Mouse (Mus musculus): Measurements from ENCODE around the gene Stk32c. TPM values are rescaled to one million over a fixed set of nuclear protein-coding genes. Genes with fewer than 3 reads are reported as not detected.

The Stk32c gene
- total and polyA plus RNA-seq, 3 experiments = 0.21 TPM; not detected in 2

DNA sequence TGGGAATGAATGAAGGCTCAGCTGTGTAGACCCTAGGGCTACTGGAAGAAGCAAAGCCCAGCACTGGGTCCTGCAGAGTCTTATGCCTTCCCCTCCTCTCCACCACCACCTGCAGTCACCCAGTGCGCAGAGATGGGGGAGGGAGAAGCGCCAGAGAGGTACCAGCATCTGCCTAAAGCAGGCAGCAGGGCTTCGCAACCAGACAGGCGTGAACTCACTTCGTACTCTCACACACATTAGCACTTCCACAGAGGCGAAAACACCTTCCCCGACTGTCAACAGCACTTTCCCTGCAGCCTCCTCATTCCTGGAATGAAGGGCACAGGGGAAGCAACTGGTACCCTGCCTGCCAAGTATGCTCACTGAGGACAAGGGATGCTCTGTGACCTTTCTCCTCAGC is 63.7 kb downstream of the Stk32c start:
- no peaks in the 10 kb centered on the region for H3K4me1 ChIP-seq (ENCODE audit: control insufficient read depth in 1 of 2, insufficient read depth in 2 of 2, low read length in 2 of 2)
- H3K9me3 ChIP-seq (replicated peaks; ENCODE audit: insufficient read depth, low read length) = no peaks in the 10 kb centered on the region
- H3K27me3 ChIP-seq (ENCODE audit: control insufficient read depth in 1 of 2, insufficient read depth in 2 of 2, low read length in 2 of 2) = no peaks in the 10 kb centered on the region
- no peaks in the 10 kb centered on the region for H3K79me2 ChIP-seq (ENCODE audit: control insufficient read depth, insufficient read depth, low read length, poor library complexity)
- DNase-seq (ENCODE audit: low read depth, low spot score) = no peak
- no peak overlapping the region for H3K9ac ChIP-seq (ENCODE audit: control insufficient read depth, low read depth, low read length, poor library complexity, severe bottlenecking)
- H3K36me3 ChIP-seq (ENCODE audit: control insufficient read depth in 1 of 2, insufficient read depth in 2 of 2, low read length in 2 of 2) = no peaks in the 10 kb centered on the region
- no peak overlapping the region for H3K4me3 ChIP-seq (ENCODE audit: control insufficient read depth in 1 of 2, insufficient read depth in 1 of 2, low read depth in 2 of 2, low read length in 2 of 2)
- H3K27ac ChIP-seq (ENCODE audit: control insufficient read depth, low read depth, low read length) = no peak overlapping the region
- TF ChIP-seq CHD2 (IDR thresholded peaks at IDR 0.05; ENCODE audit: low read length) = no peak
- TF ChIP-seq MAFK (IDR thresholded peaks at IDR 0.05; ENCODE audit: borderline replicate concordance, low read depth, low read length) = no peak
- no peak for TF ChIP-seq RAD21 (IDR thresholded peaks at IDR 0.05; ENCODE audit: low read depth, low read length)

DNA sequence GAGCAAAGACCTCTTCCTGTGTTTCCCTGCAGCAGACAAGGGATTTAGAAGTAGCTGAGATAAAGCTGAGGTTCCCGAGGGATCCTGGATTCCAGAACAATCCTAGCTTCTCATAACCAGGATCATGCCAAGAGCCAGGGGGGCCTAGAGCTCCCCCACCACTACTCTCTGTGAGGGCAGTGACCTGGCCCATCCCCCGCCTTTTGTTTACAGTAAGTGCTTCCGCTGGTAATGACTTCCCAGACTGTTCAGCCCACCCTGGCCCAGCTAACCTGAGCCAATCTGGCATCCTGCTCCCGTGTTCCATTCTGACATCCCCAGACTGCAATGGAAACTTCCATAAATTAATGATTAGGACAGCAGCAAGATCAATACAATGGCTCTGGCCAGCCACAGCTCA is 65.7 kb downstream of the Stk32c start:
- Histone ChIP-seq H3K79me2 (ENCODE audit: control insufficient read depth, insufficient read depth, low read length, poor library complexity) (no peaks in the 10 kb centered on the region), H3K36me3 (ENCODE audit: control insufficient read depth in 1 of 2, insufficient read depth in 2 of 2, low read length in 2 of 2) (no peaks in the 10 kb centered on the region), H3K9ac (ENCODE audit: control insufficient read depth, low read depth, low read length, poor library complexity, severe bottlenecking) (no peak overlapping the region), H3K27me3 (ENCODE audit: control insufficient read depth in 1 of 2, insufficient read depth in 2 of 2, low read length in 2 of 2) (no peaks in the 10 kb centered on the region), H3K4me1 (ENCODE audit: control insufficient read depth in 1 of 2, insufficient read depth in 2 of 2, low read length in 2 of 2) (no peaks in the 10 kb centered on the region), H3K27ac (ENCODE audit: control insufficient read depth, low read depth, low read length) (no peak overlapping the region), H3K4me3 (ENCODE audit: control insufficient read depth in 1 of 2, insufficient read depth in 1 of 2, low read depth in 2 of 2, low read length in 2 of 2) (no peak overlapping the region), H3K9me3 (replicated peaks; ENCODE audit: insufficient read depth, low read length) (no peaks in the 10 kb centered on the region)
- no peak for DNase-seq (ENCODE audit: low read depth, low spot score)
- TF ChIP-seq MAX (IDR thresholded peaks at IDR 0.05; ENCODE audit: low read length) = no peak
- no peak for TF ChIP-seq USF1 (IDR thresholded peaks at IDR 0.05; ENCODE audit: low read depth, low read length)
- TF ChIP-seq POLR2AphosphoS5 (IDR thresholded peaks at IDR 0.05; ENCODE audit: borderline replicate concordance, low read depth, low read length) = no peak
- no peak for TF ChIP-seq JUND (IDR thresholded peaks at IDR 0.05; ENCODE audit: low read depth, low read length)
- TF ChIP-seq ZC3H11A (IDR thresholded peaks at IDR 0.05; ENCODE audit: low read depth, low read length) = no peak
- TF ChIP-seq ELF1 (IDR thresholded peaks at IDR 0.05; ENCODE audit: low read depth, low read length) = no peak
- no peak for TF ChIP-seq TBP (IDR thresholded peaks at IDR 0.05; ENCODE audit: low read depth, low read length)
- TF ChIP-seq HCFC1 (IDR thresholded peaks at IDR 0.05; ENCODE audit: low read depth, low read length) = no peak
- no peak for TF ChIP-seq E2F4 (IDR thresholded peaks at IDR 0.05; ENCODE audit: borderline replicate concordance, low read depth, low read length)

DNA sequence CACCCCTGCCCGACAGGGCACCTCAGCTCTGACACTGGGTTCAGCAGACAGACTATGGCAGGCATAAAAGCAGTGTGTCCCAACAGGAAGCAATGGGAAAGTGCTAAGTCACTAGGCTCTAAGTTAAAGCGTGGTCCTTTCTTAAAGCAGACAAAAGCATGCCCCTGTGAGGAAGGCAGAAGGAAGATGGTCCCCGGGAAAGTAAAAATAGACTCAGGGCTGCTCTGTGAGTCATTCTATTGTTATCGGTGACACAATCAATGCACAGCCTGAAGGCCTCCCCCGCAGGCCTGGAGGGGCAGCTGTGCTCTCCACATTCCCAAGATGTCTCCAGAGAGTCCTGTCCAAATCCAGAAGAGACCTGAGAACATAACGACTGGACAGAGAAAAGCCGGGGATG is 67.2 kb downstream of the Stk32c start:
- Histone ChIP-seq H3K27ac (ENCODE audit: control insufficient read depth, low read depth, low read length) (no peak overlapping the region), H3K9me3 (replicated peaks; ENCODE audit: insufficient read depth, low read length) (no peaks in the 10 kb centered on the region), H3K9ac (ENCODE audit: control insufficient read depth, low read depth, low read length, poor library complexity, severe bottlenecking) (no peak overlapping the region), H3K79me2 (ENCODE audit: control insufficient read depth, insufficient read depth, low read length, poor library complexity) (no peaks in the 10 kb centered on the region), H3K27me3 (ENCODE audit: control insufficient read depth in 1 of 2, insufficient read depth in 2 of 2, low read length in 2 of 2) (no peaks in the 10 kb centered on the region), H3K4me1 (ENCODE audit: control insufficient read depth in 1 of 2, insufficient read depth in 2 of 2, low read length in 2 of 2) (no peaks in the 10 kb centered on the region), H3K4me3 (ENCODE audit: control insufficient read depth in 1 of 2, insufficient read depth in 1 of 2, low read depth in 2 of 2, low read length in 2 of 2) (no peak overlapping the region), H3K36me3 (ENCODE audit: control insufficient read depth in 1 of 2, insufficient read depth in 2 of 2, low read length in 2 of 2) (no peaks in the 10 kb centered on the region)
- DNase-seq (ENCODE audit: low read depth, low spot score) = no peak
- TF ChIP-seq MAFK (IDR thresholded peaks at IDR 0.05; ENCODE audit: borderline replicate concordance, low read depth, low read length) (no peak), POLR2AphosphoS5 (IDR thresholded peaks at IDR 0.05; ENCODE audit: borderline replicate concordance, low read depth, low read length) (no peak), POLR2AphosphoS2 (IDR thresholded peaks at IDR 0.05; ENCODE audit: low read length) (no peak), RAD21 (IDR thresholded peaks at IDR 0.05; ENCODE audit: low read depth, low read length) (no peak), CHD1 (IDR thresholded peaks at IDR 0.05; ENCODE audit: low read depth, low read length) (no peak), MEF2A (IDR thresholded peaks at IDR 0.05; ENCODE audit: extremely low read depth, insufficient replicate concordance, low read depth, low read length, poor library complexity, severe bottlenecking) (no peak), BHLHE40 (IDR thresholded peaks at IDR 0.05; ENCODE audit: borderline replicate concordance, low read depth, low read length) (no peak), ETS1 (IDR thresholded peaks at IDR 0.05; ENCODE audit: low read depth, low read length) (no peak), MYB (IDR thresholded peaks at IDR 0.05; ENCODE audit: low read depth, low read length) (no peak), RCOR1 (IDR thresholded peaks at IDR 0.05; ENCODE audit: low read depth, low read length) (no peak), ZMIZ1 (IDR thresholded peaks at IDR 0.05; ENCODE audit: low read depth, low read length) (no peak), USF1 (IDR thresholded peaks at IDR 0.05; ENCODE audit: low read depth, low read length) (no peak), GABPA (IDR thresholded peaks at IDR 0.05; ENCODE audit: low read depth, low read length) (no peak), SIN3A (IDR thresholded peaks at IDR 0.05; ENCODE audit: low read length) (no peak), CHD2 (IDR thresholded peaks at IDR 0.05; ENCODE audit: low read length) (no peak), POLR2A (IDR thresholded peaks at IDR 0.05; ENCODE audit: control insufficient read depth in 1 of 2, insufficient read depth in 1 of 2, low read depth in 1 of 2, low read length in 2 of 2, poor library complexity in 1 of 2) (no peak), TCF12 (IDR thresholded peaks at IDR 0.05; ENCODE audit: low read depth, low read length) (no peak), ZC3H11A (IDR thresholded peaks at IDR 0.05; ENCODE audit: low read depth, low read length) (no peak), JUND (IDR thresholded peaks at IDR 0.05; ENCODE audit: low read depth, low read length) (no peak)

Data from MEL (cell line).